Mouse (Mus musculus) 416B (cell line): Measurements from ENCODE around the gene Naip6.
"Not testable (repeated sequence)": the region's sequence is repeated elsewhere in the genome, so short reads cannot be mapped to it uniquely, and the experiment has no call there.

Experiments
- DNase-seq: peaks from one replicate; pipeline ENCODE4 v3.0.0; 2011; ENCODE audit warnings: low read depth

The Naip6 gene

DNA sequence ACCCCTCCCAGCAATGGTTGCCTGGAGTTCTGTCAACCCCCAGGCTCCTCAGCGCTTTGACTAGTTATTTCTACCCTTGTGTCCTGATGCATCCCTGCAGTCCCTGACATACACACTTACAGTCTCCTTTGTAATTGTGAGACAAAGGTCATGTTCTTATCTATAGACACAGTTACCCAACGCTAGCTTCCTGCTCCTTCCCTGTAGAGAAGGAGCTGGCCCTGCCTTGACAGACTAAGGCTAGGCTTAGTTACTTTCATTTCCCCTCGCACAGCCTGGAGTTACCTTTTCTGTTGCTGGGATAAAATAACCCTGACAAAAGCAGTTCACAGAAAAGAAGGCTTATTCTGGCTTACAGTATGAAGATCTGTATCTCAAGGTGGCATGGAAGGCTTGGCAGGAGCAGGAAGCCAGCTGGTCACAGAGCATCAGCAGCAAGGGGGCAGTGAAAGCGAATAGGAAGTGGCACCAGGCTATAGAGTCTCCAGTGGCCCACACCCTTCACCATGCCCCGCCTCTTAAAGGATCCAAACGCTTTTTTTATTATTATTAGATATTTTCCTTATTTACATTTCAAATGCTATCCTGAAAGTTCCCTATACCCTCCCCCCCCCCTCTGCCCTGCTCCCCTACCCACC is at the start of gene Naip6:
Gene Naip6, minus strand, starts transcription at position 419 of the 638 bp plus-strand sequence.
- DNase-seq: peak; percentile 77

DNA sequence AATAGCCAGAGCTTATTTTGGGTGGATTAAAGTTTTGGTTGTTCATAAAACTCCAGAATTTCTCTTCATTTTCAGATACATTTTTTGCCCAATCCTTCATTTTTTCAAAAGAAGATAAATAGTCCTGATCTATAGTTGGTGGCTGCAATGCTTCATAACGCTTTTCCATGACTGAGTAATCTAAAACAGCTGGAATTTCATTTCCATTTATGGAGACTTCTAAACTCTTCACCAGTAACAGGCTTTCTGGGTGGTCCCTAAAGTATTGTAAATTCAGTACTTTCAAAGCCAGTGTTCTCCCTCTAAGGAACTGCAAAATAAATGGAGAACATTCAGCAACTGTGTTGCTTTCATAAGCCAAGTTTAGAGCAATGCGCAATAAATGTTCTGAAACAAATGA is 34.8 kb upstream of the Naip6 start:
- DNase-seq: not testable (repeated sequence)

DNA sequence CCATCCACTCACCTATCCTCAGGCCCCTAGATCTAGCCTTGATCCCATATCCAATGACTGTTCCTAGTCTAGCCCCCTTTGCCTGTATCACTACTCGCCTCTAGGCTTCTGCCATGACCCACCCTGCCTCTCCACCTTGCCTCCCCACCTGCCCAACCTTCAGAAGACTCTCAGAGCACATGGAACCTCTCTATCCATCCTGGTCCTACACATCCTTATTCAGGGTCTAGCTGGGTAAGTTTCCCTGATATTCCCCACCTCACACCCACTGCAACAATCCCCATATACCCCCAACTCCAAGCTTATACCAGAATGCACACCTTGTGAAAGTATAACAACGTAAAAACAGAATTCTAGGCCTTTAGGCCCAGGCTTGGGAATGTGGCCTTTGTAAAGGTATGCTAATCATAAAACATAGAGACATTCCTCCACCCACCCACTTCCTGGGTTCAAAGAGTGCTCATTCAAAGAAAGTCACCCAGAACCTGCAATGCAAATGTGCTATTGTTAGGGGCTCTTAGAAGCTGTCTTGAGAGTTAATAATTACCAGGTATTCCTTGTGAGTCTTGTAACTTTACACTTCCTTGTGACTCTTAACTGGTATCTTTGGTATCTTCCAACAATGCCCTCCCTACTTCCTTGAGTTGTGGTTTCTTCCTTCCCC is 32.2 kb upstream of the Naip6 start:
- DNase-seq: not testable (repeated sequence)

DNA sequence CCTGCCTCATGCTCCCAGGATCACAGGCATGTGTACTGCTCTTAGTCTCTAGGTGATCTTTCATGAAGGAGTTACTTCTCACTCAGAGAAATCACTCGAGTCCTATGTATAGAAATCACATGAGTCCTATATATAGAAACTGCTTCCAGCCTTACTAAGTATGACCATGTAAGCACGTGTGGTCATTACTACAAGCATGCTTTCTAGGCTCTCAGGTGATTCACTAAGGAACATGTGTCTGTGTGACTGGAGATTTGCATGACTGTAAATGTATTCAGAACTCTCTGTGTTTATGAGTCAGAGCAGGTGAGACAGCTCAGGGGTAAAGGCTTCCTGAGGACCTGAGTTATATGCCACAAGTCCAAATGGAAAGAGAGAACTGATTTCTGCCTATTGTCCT is 24.3 kb upstream of the Naip6 start:
- DNase-seq: no peak

DNA sequence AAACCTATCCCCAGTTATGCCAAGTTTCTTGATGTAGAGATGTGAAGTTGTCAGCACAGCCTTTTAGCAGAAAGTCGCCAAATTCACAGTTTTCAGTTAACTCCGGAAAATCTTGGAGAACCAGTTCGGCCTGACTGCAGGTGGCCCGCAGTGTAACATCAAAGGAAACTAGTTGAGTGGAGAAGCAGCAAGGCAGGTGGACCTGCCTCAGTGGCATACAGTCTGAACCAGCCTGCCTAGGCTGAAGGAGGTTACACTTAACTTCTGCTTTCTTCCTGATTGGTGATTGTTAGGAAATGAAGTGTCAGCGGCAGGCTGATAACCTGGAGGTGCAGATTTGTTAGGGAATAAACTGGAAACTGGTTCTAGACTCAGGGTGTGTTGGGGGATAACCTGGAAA is 14.3 kb upstream of the Naip6 start:
- not testable (repeated sequence) for DNase-seq

DNA sequence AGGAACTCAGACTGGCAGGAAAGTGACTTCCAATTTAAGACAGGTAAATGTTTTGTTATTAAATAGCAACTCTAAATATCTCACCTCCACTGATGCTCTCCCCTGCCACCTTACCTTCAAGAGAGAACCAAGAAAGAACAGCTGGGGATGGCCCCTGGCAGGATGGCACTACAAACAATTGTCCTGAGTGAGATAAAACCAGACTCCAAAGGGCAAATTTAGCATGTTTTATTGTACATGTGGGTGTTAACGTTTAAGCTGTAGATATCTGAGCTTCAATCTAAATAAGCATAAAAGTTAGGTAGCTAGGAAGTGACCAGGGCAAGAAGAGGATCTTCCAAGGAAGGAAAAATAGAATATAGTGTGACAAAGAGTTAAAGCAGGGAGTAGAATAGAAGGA is 11.4 kb upstream of the Naip6 start:
- DNase-seq: not testable (repeated sequence)

DNA sequence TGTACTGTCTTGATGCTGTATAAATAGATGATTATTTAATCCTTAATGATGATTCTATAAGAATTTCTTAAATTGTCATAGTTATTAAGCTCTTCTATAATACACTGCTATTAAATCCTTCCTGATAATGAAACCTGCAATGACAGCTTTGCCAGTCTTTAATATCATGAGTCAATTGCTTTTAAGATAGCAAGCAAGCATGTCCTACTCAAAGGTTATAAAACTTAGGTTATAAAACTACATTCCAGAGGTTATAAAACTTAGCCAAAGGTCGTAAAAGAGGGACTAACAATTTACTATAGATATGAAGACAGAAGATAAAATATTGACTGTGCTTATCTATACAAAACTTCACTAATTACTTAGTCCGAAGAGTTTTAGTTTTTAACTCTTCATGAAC is 10.6 kb upstream of the Naip6 start:
- not testable (repeated sequence) for DNase-seq

DNA sequence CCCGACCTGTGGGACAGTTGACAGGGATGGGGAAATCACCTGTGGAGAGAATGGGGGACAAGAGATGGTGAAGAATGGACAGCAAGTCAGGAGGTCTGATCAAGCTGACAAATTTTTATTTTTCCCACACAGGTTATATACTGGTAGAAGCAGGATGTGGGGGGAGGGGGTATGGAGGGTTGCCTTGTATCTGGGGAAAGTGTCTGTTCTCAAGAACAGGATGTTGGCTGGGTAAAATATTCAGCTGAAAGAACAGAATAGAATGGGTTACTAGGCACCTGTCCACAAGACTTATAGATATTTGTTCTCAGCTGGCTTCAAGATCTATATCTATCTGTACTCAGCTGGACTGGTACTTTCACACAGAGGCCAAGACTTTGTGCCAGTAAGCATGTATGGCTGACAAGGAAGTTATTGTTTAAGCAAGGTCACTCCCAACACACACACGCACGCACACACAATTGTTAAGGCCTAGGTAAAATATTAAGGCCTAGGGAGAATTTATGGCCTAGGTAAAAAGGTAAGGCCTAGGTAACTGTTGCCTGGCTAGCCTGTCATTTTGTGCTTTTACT is 4.9 kb upstream of the Naip6 start:
- not testable (repeated sequence) for DNase-seq

DNA sequence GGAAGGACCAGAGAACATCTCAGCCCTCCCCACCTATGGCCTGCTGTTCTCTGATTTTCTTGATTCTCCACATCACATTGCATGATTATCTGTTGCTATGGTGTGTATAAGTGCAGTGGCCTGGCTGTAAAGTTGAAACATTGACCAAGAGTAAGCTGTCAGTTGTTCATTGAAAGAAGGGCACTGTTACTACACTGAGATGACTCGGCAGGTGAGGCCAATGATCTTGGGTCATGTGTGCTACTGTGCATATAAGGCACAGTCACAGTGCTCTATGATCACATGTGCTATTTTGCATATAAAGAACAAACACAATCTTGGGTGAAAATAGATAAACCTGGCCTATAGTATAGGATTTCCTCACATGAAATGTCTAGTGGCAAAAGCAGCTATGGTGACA is 32.9 kb downstream of the Naip6 start:
- no peak for DNase-seq

DNA sequence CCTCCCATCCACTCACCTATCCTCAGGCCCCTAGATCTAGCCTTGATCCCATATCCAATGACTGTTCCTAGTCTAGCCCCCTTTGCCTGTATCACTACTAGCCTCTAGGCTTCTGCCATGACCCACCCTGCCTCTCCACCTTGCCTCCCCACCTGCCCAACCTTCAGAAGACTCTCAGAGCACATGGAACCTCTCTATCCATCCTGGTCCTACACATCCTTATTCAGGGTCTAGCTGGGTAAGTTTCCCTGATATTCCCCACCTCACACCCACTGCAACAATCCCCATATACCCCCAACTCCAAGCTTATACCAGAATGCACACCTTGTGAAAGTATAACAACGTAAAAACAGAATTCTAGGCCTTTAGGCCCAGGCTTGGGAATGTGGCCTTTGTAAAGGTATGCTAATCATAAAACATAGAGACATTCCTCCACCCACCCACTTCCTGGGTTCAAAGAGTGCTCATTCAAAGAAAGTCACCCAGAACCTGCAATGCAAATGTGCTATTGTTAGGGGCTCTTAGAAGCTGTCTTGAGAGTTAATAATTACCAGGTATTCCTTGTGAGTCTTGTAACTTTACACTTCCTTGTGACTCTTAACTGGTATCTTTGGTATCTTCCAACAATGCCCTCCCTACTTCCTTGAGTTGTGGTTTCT is 45.9 kb downstream of the Naip6 start:
- DNase-seq: not testable (repeated sequence)

DNA sequence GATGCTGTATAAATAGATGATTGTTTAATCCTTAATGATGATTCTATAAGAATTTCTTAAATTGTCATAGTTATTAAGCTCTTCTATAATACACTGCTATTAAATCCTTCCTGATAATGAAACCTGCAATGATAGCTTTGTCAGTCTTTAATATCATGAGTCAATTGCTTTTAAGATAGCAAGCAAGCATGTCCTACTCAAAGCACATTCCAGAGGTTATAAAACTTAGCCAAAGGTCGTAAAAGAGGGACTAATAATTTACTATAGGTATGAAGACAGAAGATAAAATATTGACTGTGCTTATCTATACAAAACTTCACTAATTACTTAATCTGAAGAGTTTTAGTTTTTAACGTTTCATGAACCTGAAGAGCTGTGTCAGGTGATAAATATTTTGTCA is 60.5 kb downstream of the Naip6 start:
- DNase-seq: not testable (repeated sequence)

DNA sequence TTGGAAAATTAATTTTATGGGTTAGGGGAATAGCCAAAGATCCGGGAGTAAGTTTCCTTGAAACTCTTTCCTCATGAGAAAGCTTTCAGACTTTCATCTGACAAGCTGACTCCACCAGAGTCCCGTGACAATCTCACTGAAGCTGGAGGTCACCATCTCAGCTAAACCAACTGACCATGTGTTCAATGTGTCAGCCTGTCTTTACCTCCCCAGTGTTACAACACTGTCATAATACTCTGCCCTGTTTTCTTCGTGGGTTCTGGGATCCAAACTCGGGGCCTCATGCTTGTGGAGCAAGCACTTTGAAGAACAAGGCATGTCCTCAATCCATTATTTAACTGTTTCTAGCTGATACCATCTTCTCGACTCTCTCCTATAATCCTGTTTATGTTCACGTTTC is 61.5 kb downstream of the Naip6 start:
- DNase-seq: not testable (repeated sequence)

DNA sequence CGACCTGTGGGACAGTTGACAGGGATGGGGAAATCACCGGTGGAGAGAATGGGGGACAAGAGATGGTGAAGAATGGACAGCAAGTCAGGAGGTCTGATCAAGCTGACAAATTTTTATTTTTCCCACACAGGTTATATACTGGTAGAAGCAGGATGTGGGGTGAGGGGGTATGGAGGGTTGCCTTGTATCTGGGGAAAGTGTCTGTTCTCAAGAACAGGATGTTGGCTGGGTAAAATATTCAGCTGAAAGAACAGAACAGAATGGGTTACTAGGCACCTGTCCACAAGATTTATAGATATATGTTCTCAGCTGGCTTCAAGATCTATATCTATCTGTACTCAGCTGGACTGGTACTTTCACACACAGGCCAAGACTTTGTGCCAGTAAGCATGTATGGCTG is 65.6 kb downstream of the Naip6 start:
- DNase-seq: not testable (repeated sequence)

DNA sequence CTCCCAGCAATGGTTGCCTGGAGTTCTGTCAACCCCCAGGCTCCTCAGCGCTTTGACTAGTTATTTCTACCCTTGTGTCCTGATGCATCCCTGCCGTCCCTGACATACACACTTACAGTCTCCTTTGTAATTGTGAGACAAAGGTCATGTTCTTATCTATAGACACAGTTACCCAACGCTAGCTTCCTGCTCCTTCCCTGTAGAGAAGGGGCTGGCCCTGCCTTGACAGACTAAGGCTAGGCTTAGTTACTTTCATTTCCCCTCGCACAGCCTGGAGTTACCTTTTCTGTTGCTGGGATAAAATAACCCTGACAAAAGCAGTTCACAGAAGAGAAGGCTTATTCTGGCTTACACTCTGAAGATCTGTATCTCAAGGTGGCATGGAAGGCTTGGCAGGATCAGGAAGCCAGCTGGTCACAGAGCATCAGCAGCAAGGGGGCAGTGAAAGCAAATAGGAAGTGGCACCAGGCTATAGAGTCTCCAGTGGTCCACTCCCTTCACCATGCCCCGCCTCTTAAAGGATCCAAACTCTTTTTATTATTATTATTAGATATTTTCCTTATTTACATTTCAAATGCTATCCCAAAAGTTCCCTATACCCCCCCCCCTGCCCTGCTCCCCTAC is 70.5 kb downstream of the Naip6 start:
- peak; percentile 84 for DNase-seq

DNA sequence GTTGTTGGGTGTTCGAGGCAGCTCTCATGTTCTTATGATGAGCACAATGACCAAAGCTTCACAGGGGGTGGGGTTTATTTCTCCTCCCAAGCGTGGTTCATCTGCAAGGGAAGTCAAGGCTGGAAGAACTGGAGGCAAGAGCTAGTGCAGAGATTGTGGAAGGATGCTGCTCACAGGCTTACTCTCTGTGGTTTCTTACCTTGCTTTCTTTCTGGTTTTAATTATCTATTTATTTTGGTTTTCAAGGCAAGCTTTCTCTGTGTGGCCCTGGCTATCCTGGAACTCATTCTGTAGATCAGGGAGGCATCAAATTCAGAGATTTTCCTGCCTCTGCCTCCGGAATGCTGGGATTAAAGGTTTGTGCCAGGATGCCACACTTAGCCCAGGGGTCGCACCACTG is 71.3 kb downstream of the Naip6 start, which contains the start of gene Naip5:
Gene Naip5, minus strand, starts transcription at position 101 of the 400 bp plus-strand sequence.
- DNase-seq: not testable (repeated sequence)

DNA sequence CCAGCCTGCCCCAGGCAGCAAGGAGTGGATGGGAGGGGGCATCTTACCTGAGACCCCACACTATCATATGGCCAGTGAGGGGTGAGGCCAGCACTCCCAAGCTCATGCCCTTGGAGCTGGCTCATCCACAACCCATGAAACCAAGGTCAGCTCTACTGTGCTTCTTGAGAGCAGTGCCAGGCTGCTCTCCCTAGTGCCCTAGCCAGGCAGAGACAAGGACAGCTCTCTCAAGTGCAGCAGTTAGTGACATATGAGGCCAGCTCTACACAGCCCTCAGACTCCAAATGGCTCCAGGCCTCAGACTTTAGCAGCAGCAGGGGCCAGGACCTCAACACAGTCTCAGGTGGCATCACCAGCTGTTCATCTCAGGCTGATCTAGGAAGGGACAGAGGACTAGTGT is 73.8 kb downstream of the Naip6 start:
- no peak for DNase-seq
